ENCODE assay signal across 8 mouse cellular contexts in genomic region chr13:103921831-103922380, GRCm38 (mm10). TPM values are rescaled to one million over a fixed set of nuclear protein-coding genes. Genes with fewer than 3 reads are reported as not detected.
DNase-seq lines count a peak whose midpoint lies in the region; ATAC-seq lines count a peak whose summit lies in the region.

No protein-coding gene starts in this region.

- no peak for ATAC-seq in heart, embryonic 12.5 days (ENCODE audit: insufficient number of reproducible peaks, low FRiP score)
- ATAC-seq in hindbrain, embryonic 11.5 days (ENCODE audit: low FRiP score), result peak; percentile 43
- peak; percentile 58 for ATAC-seq in megakaryocyte-erythroid progenitor cell, adult 5-6 weeks (replicated peaks; ENCODE audit: low FRiP score, low TSS enrichment, poor library complexity, severe bottlenecking)
- no peak for ATAC-seq in frontal cortex, adult (ENCODE audit: low TSS enrichment)

- H3K4me3 ChIP-seq in heart, embryonic 12.5 days, result peak overlapping the region; percentile 78
- peak overlapping the region; percentile 90 for H3K4me3 ChIP-seq in hindbrain, embryonic 11.5 days (ENCODE audit: low read depth, low read length)

- H3K4me1 ChIP-seq in heart, embryonic 12.5 days (replicated peaks), result no peaks in the 10 kb centered on the region
- peaks cover 2% of the 10 kb centered on the region; the same call in 1 of the 2 replicates for H3K4me1 ChIP-seq in hindbrain, embryonic 11.5 days (replicated peaks; ENCODE audit: control insufficient read depth, insufficient read depth, low read length)

- H3K27ac ChIP-seq in heart, embryonic 12.5 days (ENCODE audit: poor library complexity, severe bottlenecking), result peak overlapping the region; percentile 99
- H3K27ac ChIP-seq in hindbrain, embryonic 11.5 days (ENCODE audit: low read depth, low read length), result peak overlapping the region; percentile 100

- H3K36me3 ChIP-seq in heart, embryonic 12.5 days, result no peaks in the 10 kb centered on the region
- H3K36me3 ChIP-seq in hindbrain, embryonic 11.5 days (ENCODE audit: control insufficient read depth, insufficient read depth, low read length), result no peaks in the 10 kb centered on the region

- peak overlapping the region; percentile 95 for H3K9ac ChIP-seq in heart, embryonic 12.5 days
- H3K9ac ChIP-seq in hindbrain, embryonic 11.5 days (ENCODE audit: low read depth, low read length), result peak overlapping the region; percentile 99

- no peaks in the 10 kb centered on the region for H3K9me3 ChIP-seq in heart, embryonic 12.5 days (replicated peaks)
- H3K9me3 ChIP-seq in hindbrain, embryonic 11.5 days (ENCODE audit: control insufficient read depth, low read length), result no peaks in the 10 kb centered on the region

- DNase-seq in heart, adult 11 months, result no peak
- peak; percentile 68 for DNase-seq in MEL-GATA-1-ER (ENCODE audit: extremely low read depth, low read depth)
- no peak for DNase-seq in hindbrain, embryonic 11.5 days (ENCODE audit: low spot score)
- DNase-seq in right cerebral cortex, adult 18-20 months, result no peak
- no peak for DNase-seq in gastrocnemius, adult 18-20 months (ENCODE audit: low spot score)

- H3K4me2 ChIP-seq in heart, embryonic 12.5 days, result peak overlapping the region; percentile 86
- H3K4me2 ChIP-seq in hindbrain, embryonic 11.5 days (replicated peaks; ENCODE audit: low read depth, low read length), result peak overlapping the region; percentile 71

- WGBS in heart, embryonic 12.5 days, result 24% methylated on average over 11 of the region's 11 CpGs
- WGBS in hindbrain, embryonic 11.5 days, result 19% methylated on average over 11 of the region's 11 CpGs

- H3K27me3 ChIP-seq in heart, embryonic 12.5 days (replicated peaks), result no peaks in the 10 kb centered on the region
- no peaks in the 10 kb centered on the region for H3K27me3 ChIP-seq in hindbrain, embryonic 11.5 days (ENCODE audit: control insufficient read depth, insufficient read depth, low read length)

RNA-seq across cellular contexts. Expression of gene Erbin, which starts 1.6 kb away (rescaled TPM):
- polyA plus RNA-seq in heart, embryonic 12.5 days (2016; fragmentation: Nextera tagmentation; extraction: Ambion mirVana), result 18.3 and 21.4 TPM in 2 replicates
- 24.2 and 34.0 TPM in 2 replicates for polyA plus RNA-seq in hindbrain, embryonic 11.5 days (2014; fragmentation: Nextera tagmentation; extraction: Ambion mirVana)
- total RNA-seq in megakaryocyte-erythroid progenitor cell, adult 5-6 weeks (2014; fragmentation: Nextera tagmentation), result 70.5 and 87.2 TPM in 2 replicates
- total RNA-seq in megakaryocyte-erythroid progenitor cell, adult 5-6 weeks (2017), result 111 and 152 TPM in 2 replicates
- 10 to 100 TPM; 33.6 to 46.4 TPM for total RNA-seq in gastrocnemius, adult 18-20 months (2021)

Comparison
In these comparisons a context has a peak if more than half of its experiments do, and no peak if none do; other contexts are left out.
1. ATAC-seq: peak in hindbrain, embryonic 11.5 days (single experiment) and megakaryocyte-erythroid progenitor cell, adult 5-6 weeks (single experiment); none in heart, embryonic 12.5 days (single experiment) and frontal cortex, adult (single experiment).